Mouse (Mus musculus): Measurements from ENCODE around the gene Rbm7. TPM values are rescaled to one million over a fixed set of nuclear protein-coding genes. Genes with fewer than 3 reads are reported as not detected.
A peak's percentile ranks its signal among the peaks of the same experiment; 100 is the strongest.

Gene Rbm7
- total and polyA plus RNA-seq, 3 experiments = 47.3 to 48.4 TPM; not detected in 1

DNA sequence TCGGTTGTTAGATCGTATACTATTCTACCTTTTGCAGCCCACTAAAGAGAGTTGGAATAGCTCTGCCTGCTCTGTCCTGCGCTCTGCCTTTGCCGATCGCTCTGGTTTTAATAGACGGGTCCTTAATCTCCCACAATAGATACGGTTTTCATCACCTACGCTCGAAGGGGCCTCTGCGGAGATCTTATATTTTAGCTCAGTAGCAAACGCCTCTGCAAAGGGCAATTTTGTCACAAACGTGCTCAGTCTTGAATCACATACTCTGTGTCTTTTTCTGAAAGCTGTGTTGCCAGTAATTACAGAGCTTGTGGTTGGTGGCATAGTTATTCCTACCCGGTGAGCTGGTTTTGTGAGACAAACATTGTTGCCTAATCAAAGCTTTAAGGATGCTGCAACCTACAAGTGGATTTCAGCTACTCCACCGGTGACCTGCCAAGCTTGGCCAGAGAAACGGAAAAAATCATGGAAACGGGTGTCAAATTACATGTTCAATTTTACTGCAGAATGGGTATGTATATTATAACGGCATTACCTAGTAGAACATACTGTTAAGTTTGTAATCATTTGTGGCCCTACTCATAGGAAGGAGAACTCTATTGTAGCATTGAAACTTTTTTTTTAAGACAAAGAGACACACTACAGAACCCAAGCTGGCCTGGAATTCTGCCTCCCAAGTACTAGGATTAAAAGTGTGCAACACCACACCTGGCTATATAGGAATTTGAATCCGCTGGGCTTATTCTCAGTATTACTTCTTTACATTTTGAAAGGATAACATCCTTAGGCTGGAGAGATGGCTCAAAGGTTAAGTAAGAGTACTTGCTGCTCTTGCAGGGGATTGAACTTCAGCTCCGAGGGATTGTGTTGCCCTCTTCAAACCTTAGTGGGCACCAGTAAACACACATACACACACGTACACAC is 13.6 kb downstream of the Rbm7 start:
- DNase-seq (ENCODE audit: low read depth, low spot score) = peak; percentile 62
- Histone ChIP-seq H3K27me3 (ENCODE audit: control insufficient read depth in 1 of 2, insufficient read depth in 2 of 2, low read length in 2 of 2) (no peaks in the 10 kb centered on the region), H3K9me3 (replicated peaks; ENCODE audit: insufficient read depth, low read length) (no peaks in the 10 kb centered on the region), H3K9ac (ENCODE audit: control insufficient read depth, low read depth, low read length, poor library complexity, severe bottlenecking) (peak overlapping the region; percentile 72), H3K79me2 (ENCODE audit: control insufficient read depth, insufficient read depth, low read length, poor library complexity) (peaks cover 22% of the 10 kb centered on the region), H3K36me3 (ENCODE audit: control insufficient read depth in 1 of 2, insufficient read depth in 2 of 2, low read length in 2 of 2) (peaks cover 2 to 27% of the 10 kb centered on the region in 2 experiments; a peak in 2 of 4 replicates), H3K4me1 (ENCODE audit: control insufficient read depth in 1 of 2, insufficient read depth in 2 of 2, low read length in 2 of 2) (peaks cover 9 to 15% of the 10 kb centered on the region in 2 experiments), H3K4me3 (ENCODE audit: control insufficient read depth in 1 of 2, insufficient read depth in 1 of 2, low read depth in 2 of 2, low read length in 2 of 2) (peak overlapping the region; percentile 56 to 86), H3K27ac (ENCODE audit: control insufficient read depth, low read depth, low read length) (peak overlapping the region; percentile 83)
- TF ChIP-seq SIN3A (IDR thresholded peaks at IDR 0.05; ENCODE audit: low read length) = no peak
- TF ChIP-seq E2F4 (IDR thresholded peaks at IDR 0.05; ENCODE audit: borderline replicate concordance, low read depth, low read length) = no peak
- 0 out of 2 replicates have a peak, but pooled peaks have one; percentile 77 for TF ChIP-seq CHD1 (IDR thresholded peaks at IDR 0.05; ENCODE audit: low read depth, low read length)
- TF ChIP-seq ZMIZ1 (IDR thresholded peaks at IDR 0.05; ENCODE audit: low read depth, low read length) = peak; percentile 3; the same call in 1 of the 2 replicates
- no peak for TF ChIP-seq ZC3H11A (IDR thresholded peaks at IDR 0.05; ENCODE audit: low read depth, low read length)
- TF ChIP-seq ZNF384 (IDR thresholded peaks at IDR 0.05; ENCODE audit: low read depth, low read length) = no peak
- TF ChIP-seq GABPA (IDR thresholded peaks at IDR 0.05; ENCODE audit: low read depth, low read length) = no peak
- no peak for TF ChIP-seq EP300 (IDR thresholded peaks at IDR 0.05; ENCODE audit: low read depth in 1 of 2, low read length in 2 of 2)
- no peak for TF ChIP-seq TAL1 (IDR thresholded peaks at IDR 0.05; ENCODE audit: low read length)
- TF ChIP-seq RCOR1 (IDR thresholded peaks at IDR 0.05; ENCODE audit: low read depth, low read length) = 0 out of 2 replicates have a peak, but pooled peaks have one; percentile 3

GRCm38 (mm10) chr9:48480411-48481213 is 14.5 kb downstream of the Rbm7 start, which contains the start of gene Rexo2:
Gene Rexo2 (minus strand): TSS chr9:48480623.
- peak; percentile 97 for DNase-seq (ENCODE audit: low read depth, low spot score)
- Histone ChIP-seq H3K79me2 (ENCODE audit: control insufficient read depth, insufficient read depth, low read length, poor library complexity) (peaks cover 22% of the 10 kb centered on the region), H3K4me3 (ENCODE audit: control insufficient read depth in 1 of 2, insufficient read depth in 1 of 2, low read depth in 2 of 2, low read length in 2 of 2) (peak within 1 kb of the TSS; percentile 86 to 90), H3K36me3 (ENCODE audit: control insufficient read depth in 1 of 2, insufficient read depth in 2 of 2, low read length in 2 of 2) (peaks cover 2 to 31% of the 10 kb centered on the region in 2 experiments; a peak in 3 of 4 replicates), H3K27me3 (ENCODE audit: control insufficient read depth in 1 of 2, insufficient read depth in 2 of 2, low read length in 2 of 2) (no peaks in the 10 kb centered on the region), H3K9me3 (replicated peaks; ENCODE audit: insufficient read depth, low read length) (no peaks in the 10 kb centered on the region), H3K9ac (ENCODE audit: control insufficient read depth, low read depth, low read length, poor library complexity, severe bottlenecking) (peak within 1 kb of the TSS; percentile 93), H3K4me1 (ENCODE audit: control insufficient read depth in 1 of 2, insufficient read depth in 2 of 2, low read length in 2 of 2) (peaks cover 9 to 16% of the 10 kb centered on the region in 2 experiments), H3K27ac (ENCODE audit: control insufficient read depth, low read depth, low read length) (peak within 1 kb of the TSS; percentile 83)
- TF ChIP-seq MAFK (IDR thresholded peaks at IDR 0.05; ENCODE audit: borderline replicate concordance, low read depth, low read length) (no peak), ELF1 (IDR thresholded peaks at IDR 0.05; ENCODE audit: low read depth, low read length) (no peak), MYC (IDR thresholded peaks at IDR 0.05; ENCODE audit: low read depth, low read length) (peak; percentile 98), RCOR1 (IDR thresholded peaks at IDR 0.05; ENCODE audit: low read depth, low read length) (0 out of 2 replicates have a peak, but pooled peaks have one; percentile 3), MAX (IDR thresholded peaks at IDR 0.05; ENCODE audit: low read length) (peak; percentile 95), NRF1 (IDR thresholded peaks at IDR 0.05; ENCODE audit: insufficient read depth, low read depth, low read length, poor library complexity, severe bottlenecking) (peak; percentile 85), POLR2AphosphoS5 (IDR thresholded peaks at IDR 0.05; ENCODE audit: borderline replicate concordance, low read depth, low read length) (no peak), KAT2A (conservative IDR thresholded peaks at IDR 0.05; ENCODE audit: low read depth, low read length) (peak; percentile 89), GATA1 (IDR thresholded peaks at IDR 0.05; ENCODE audit: low read depth, low read length) (0 out of 2 replicates have a peak, but pooled peaks have one; percentile 29), BHLHE40 (IDR thresholded peaks at IDR 0.05; ENCODE audit: borderline replicate concordance, low read depth, low read length) (peak; percentile 71), TBP (IDR thresholded peaks at IDR 0.05; ENCODE audit: low read depth, low read length) (peak; percentile 67; the same call in 1 of the 2 replicates), RAD21 (IDR thresholded peaks at IDR 0.05; ENCODE audit: low read depth, low read length) (no peak), USF1 (IDR thresholded peaks at IDR 0.05; ENCODE audit: low read depth, low read length) (peak; percentile 70; the same call in 1 of the 2 replicates), UBTF (IDR thresholded peaks at IDR 0.05; ENCODE audit: borderline replicate concordance, insufficient read depth, low read depth, low read length) (no peak), USF2 (IDR thresholded peaks at IDR 0.05; ENCODE audit: borderline replicate concordance in 1 of 2, insufficient read depth in 1 of 2, low read depth in 1 of 2, low read length in 2 of 2) (no peak), ETS1 (IDR thresholded peaks at IDR 0.05; ENCODE audit: low read depth, low read length) (peak; percentile 27; the same call in 1 of the 2 replicates), JUND (IDR thresholded peaks at IDR 0.05; ENCODE audit: low read depth, low read length) (no peak)
